Mouse (Mus musculus) layer of hippocampus, postnatal 10 days (tissue): ENCODE data around the gene Il18. TPM values are rescaled to one million over a fixed set of nuclear protein-coding genes. Genes with fewer than 3 reads are reported as not detected.

Source experiments
- DNase-seq, 2 experiments: peaks; one replicate each; pipeline ENCODE4 v3.0.0; 2021; ENCODE audit warnings: low spot score in 2 of 2
- total RNA-seq, 2 experiments: library from RNA; stranded (reverse); gene quantifications; 2 replicates each; pipeline ENCODE4 v1.2.3; 2021

Il18 gene
- total RNA-seq, 2 experiments from 2014 or later: 23.8 to 27.2 TPM

GRCm38 (mm10) chr9:50552206-50552605, 2.4 kb upstream of the Il18 start:
- DNase-seq: no peak

DNA sequence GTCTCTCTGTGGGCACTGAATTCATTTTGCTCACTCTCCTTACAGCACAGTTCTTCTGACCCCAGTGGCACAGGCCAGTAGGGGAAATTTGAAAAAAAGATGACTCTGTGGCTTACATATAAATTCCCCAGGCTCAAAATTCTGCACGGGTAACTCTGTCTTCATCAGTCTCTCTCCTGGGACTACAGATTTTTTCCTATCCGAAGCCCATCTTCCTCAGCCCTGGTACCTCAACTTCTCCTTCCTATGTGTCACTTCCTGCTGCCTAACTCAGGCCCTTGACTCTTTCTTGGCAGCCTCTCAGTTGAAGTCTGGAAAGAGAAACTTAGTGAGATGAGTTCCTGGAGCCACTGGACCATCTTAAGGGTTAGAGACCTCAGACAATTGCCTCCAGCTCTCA, 1.1 kb upstream of the Il18 start:
- no peak for DNase-seq

- no peak for DNase-seq
These were observed 443 bp downstream of the Il18 start, which contains the start of gene Bco2 for GRCm38 (mm10) chr9:50555094-50555446. Gene Bco2 (minus strand): TSS chr9:50555181.

- no peak for DNase-seq
These were observed 6.7 kb downstream of the Il18 start, which contains the start of gene Tex12 for GRCm38 (mm10) chr9:50561145-50561917. Gene Tex12 (minus strand): TSS chr9:50561325.

DNA sequence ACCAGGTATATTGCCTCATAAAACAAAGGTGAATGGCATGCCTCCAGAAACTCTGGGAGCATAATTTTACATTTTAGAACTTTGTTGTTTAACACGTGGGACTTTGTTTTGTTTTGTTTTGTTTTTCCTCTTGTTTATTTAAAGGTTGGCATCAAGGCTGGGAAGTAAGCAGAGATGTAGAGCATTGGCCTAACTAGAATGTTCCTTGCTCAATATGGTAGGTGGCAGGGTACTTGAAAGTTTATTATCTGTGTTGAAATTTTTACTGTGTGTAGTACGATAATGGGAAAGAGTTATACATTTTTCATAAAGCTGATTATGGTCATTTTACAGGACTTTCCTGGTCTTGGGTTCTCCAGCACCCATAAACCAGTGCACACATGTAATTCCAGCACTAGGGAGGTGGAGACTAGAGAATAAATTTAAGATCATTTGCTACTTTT, 7.3 kb downstream of the Il18 start:
- no peak for DNase-seq

GRCm38 (mm10) chr9:50565173-50565572, 10.5 kb downstream of the Il18 start:
- peak in 1 of 2 experiments; percentile 18 for DNase-seq

DNA sequence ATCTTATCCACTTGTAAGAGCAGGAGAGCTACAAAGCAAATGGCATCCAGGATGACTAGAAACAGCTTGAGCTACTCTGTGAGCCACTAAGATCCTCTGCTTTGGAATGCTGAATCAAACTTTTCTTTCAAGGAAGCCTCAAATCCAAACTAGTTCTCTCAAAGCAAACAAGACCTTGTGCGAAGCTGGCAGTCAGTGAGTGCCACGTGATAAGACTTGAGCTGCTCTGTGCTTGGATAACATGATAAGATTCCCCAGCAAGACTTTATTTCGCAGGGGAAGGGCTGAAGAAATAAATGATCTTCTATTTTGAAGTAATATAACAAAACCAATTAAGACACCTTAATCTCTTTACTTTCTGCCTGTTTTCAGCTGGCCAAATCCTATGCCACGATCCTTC, 11.3 kb downstream of the Il18 start:
- no peak for DNase-seq

DNA sequence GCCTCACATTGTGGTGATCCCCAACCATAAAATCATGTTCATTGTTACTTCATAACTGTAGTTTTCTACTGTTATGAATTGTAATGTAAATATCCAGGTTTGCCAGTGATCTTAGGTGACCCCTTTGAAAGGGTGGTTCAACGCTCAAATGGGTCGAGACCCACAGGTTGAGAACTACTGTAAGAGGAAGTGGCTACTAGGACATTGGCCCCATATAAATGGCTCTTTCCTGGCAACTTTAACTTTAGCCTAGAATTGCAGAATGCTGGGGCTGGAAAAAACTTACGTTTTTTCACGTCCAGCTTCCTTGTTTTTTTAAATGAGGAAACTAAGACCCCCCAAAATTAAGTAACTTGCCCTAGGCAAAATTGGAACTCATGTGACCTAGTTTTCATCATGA, 12.7 kb downstream of the Il18 start:
- no peak for DNase-seq

GRCm38 (mm10) chr9:50567881-50568280, 13.3 kb downstream of the Il18 start:
- DNase-seq: no peak

DNA sequence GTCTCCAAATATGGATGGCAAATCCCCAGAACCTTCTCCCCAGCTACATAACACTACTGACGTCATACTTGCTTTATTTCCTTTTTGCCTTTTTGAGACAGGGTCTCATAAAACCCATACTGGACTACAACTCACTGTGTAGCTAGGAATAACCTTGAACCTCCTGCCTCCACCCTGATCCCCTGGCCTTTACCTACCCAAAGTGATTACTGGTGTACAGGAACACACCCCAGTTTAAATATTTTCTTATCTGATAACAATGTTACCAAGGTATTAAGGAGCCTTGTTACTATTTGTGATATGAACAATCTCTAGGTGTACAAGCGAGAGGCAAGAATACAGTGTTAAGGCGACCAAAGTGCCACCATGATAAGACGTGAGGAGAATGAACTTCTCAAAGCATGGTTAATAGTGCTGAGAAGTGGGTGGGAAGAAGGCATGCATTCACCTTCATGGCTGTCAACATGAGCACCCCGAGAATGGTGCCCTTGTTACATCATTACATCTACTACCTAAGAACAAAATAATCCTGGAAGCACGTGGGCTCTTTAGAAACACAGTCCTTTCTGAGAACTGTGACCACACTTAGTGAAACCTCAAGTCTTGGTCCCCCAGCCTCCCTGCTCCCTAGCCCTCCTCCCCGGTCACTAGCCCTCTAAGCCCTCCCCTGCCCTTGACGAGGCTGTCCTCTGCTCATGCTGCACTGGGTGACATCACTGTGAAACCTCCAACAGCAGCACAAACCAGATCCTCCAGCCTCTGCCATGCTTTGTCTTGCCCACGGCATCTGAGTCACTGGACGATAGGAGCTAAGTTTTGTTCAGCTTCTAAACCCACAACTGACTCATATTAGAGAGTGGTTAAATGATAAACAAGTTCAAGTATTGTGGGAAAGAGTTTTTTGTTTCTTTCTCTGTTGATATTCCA, 15.2 kb downstream of the Il18 start:
- no peak for DNase-seq

- DNase-seq: no peak
These were observed 25.7 kb downstream of the Il18 start for GRCm38 (mm10) chr9:50580370-50580769.

DNA sequence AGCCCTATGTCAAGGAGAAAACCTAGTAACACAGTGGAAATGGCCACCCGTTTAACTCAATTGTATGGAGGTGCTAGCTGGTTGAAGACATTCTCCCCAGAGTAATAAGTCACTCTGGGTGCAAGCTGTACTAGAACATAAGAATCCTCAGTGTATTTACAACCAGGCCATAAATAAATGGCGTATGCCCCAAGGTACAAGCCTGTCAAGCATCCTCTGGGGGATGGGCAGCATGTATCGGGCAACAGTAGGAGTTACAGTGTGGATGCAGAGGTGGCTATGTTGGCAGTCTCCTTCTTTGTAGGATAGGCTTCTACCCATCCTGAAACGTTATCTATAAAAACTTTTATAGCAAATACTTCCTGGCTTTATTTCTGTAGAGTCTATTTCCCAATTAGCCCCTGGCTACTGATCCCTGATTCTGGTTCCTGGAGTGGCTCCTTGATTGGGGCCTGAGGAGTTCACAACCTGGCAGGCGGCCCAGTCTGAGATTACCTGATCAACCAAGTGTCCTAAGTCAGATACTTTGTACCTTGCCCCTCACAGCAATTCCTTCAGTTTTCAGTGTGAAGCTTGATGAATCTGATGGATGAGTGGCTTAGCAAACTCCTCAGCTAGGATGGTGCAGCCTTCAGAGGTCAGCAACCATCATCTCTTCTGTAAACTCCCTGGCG, 30.7 kb downstream of the Il18 start:
- DNase-seq: no peak

- no peak for DNase-seq
These were observed 32.3 kb downstream of the Il18 start for GRCm38 (mm10) chr9:50586955-50587354.

- no peak for DNase-seq
These were observed 36.4 kb downstream of the Il18 start for GRCm38 (mm10) chr9:50590856-50591518.

- DNase-seq: no peak
These were observed 38.3 kb downstream of the Il18 start for GRCm38 (mm10) chr9:50592955-50593354.

DNA sequence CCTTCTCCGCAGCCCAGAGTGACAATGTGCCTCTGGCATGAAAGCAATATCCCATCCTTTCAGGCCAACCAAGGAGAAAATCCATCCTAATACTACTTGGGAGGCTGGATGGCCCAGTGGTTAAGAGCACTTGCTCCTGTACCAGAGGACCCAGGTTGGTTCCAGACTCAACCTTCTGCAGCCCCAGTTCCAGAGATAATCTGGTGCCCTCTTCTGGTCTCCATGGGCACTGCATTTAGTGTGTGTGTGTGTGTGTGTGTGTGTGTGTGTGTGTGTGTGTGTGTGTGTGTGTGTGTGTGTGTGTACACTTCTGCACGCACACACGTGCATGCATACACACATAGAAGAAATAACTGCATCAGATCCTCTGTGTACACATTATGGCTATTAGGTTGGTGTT, 38.9 kb downstream of the Il18 start:
- DNase-seq: peak; percentile 26 to 31

- no peak for DNase-seq
These were observed 40.3 kb downstream of the Il18 start for GRCm38 (mm10) chr9:50594794-50595417.

DNA sequence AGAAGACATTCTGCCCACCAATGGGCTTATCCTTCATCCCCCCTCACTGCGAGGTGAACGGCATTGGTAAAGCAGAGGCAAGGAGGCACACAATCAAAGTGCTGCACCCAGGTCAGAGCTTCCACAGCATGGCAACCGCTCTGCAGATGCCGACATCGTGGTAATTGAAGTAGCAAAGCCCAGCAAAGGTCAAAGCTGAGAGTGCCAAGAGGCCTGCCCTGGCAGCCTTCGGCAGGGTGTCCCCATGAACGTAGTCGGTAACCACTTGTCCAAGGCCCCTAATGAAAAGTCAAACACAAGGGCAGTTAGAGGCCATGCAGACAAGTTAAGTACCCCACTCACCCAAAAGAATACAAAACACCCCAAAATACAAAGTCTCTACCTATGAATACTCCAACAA, 42.3 kb downstream of the Il18 start:
- DNase-seq: no peak

DNA sequence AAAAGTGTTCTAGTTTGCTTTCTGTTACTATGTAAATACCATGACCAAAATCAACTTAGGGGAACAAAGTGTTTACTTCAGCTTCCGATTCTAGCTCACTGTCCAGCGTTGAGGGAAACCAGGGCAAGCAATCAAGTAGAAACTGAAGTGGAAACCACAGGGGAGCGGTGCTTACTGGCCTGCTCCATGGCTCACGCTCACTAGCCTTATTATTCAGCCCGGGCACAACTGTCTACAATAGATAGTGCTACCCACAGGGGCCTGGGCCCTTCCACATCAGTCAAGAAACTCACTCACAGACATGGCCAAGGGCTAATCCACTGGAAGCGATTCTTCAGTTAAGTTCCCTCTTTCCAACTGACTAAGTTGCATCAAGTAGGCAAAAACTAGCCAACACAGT, 46.9 kb downstream of the Il18 start:
- DNase-seq: no peak

DNA sequence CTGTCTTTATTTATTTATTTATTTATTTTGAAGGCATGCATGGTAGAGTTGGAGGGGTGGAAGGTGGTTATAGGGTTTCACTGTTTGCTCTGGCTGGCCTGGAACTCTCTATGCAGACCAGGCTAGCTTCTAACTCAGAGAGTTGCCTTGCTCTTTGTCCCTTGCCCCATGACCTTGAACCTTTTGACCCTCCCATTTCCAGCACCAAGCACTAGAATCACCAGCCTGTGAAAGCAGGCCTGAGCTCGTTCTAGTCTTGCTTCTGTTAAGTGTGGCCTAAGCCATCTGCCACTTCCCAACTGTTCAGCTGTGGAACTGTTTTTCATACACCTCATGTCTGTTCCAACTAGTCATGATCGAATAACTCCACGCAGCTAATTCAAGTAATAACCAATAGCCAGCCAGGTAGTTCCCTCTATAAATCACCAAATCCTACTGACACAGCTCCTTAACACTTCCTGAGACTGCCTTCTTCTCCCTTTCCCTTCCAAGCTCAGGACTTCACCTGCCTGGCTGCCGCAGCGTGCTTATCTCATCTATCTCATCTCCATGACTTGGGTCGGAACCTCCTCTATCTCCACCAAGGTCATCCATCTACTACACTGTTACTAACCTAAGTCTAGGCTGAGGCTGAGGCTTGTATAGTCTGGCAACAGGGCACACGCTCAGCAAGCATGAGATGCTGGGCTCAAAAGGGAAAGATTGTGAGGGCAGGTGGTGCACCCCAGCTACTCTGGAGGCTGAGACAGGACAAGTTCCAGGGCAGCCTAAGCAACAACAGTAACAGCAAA, 47.6 kb downstream of the Il18 start:
- DNase-seq: no peak
